Mouse (Mus musculus) heart, embryonic 16.5 days (tissue): ENCODE measurements around the gene Dao. TPM values are rescaled to one million over a fixed set of nuclear protein-coding genes. Genes with fewer than 3 reads are reported as not detected.

Experiments used
- ATAC-seq: fragments of 200-750 bp; cut with Nextera tagmentation; replicated peaks from 2 replicates; pipeline ENCODE4 v1.8.0; 2017; ENCODE audit warnings: moderate number of reproducible peaks; ENCODE audit not compliant: insufficient read depth, low FRiP score; ENCODE audit errors: extremely low read depth
- H3K27ac ChIP-seq: fragments of 300-500 bp; sonication (generic); 2 replicates; pipeline ENCODE4 v1.5.1; 2014; ENCODE audit warnings: mild to moderate bottlenecking, low read length, control low read depth, moderate library complexity
- H3K27me3 ChIP-seq: fragments of 300-500 bp; sonication (generic); 2 replicates; pipeline ENCODE4 v1.6.1; 2014; ENCODE audit warnings: low read length, mixed read lengths; ENCODE audit not compliant: control insufficient read depth, insufficient read depth
- H3K36me3 ChIP-seq: fragments of 300-500 bp; sonication (generic); 2 replicates; pipeline ENCODE4 v1.6.1; 2014; ENCODE audit not compliant: control insufficient read depth, insufficient read depth
- H3K4me1 ChIP-seq: fragments of 300-500 bp; sonication (generic); 2 replicates; pipeline ENCODE4 v1.6.1; 2014; ENCODE audit warnings: low read length, mixed read lengths; ENCODE audit not compliant: control insufficient read depth, insufficient read depth
- H3K4me2 ChIP-seq: fragments of 300-500 bp; sonication (generic); 2 replicates; pipeline ENCODE4 v1.6.1; 2014; ENCODE audit warnings: low read depth, mild to moderate bottlenecking, control low read depth, low read length
- H3K4me3 ChIP-seq: fragments of 300-500 bp; sonication (generic); 2 replicates; pipeline ENCODE4 v1.5.1; 2014; ENCODE audit warnings: mild to moderate bottlenecking, control low read depth, low read length
- H3K9ac ChIP-seq: fragments of 300-500 bp; sonication (generic); 2 replicates; pipeline ENCODE4 v1.6.1; 2014; ENCODE audit warnings: low read length, control low read depth
- H3K9me3 ChIP-seq: fragments of 300-500 bp; sonication (generic); replicated peaks from 2 replicates; pipeline ENCODE4 v1.6.1; 2016; ENCODE audit warnings: low read length; ENCODE audit not compliant: control insufficient read depth
- WGBS: fragments of 180-500 bp; shearing (Covaris S2); extraction: QIAGEN DNeasy Blood & Tissue Kit; methylation state at CpG from one replicate; pipeline ENCODE4 v1.1.7; 2014; 5-methylcytosine and 5-hydroxymethylcytosine counted together
- polyA plus RNA-seq: library from polyadenylated mRNA; unstranded; fragments of >200 nt; fragmentation: Nextera tagmentation; extraction: Ambion mirVana; gene quantifications from 2 replicates; pipeline ENCODE4 v1.2.1, GENCODE M21; 2015

The Dao gene
- polyA plus RNA-seq, 1 experiment from 2014 or later = not detected

DNA sequence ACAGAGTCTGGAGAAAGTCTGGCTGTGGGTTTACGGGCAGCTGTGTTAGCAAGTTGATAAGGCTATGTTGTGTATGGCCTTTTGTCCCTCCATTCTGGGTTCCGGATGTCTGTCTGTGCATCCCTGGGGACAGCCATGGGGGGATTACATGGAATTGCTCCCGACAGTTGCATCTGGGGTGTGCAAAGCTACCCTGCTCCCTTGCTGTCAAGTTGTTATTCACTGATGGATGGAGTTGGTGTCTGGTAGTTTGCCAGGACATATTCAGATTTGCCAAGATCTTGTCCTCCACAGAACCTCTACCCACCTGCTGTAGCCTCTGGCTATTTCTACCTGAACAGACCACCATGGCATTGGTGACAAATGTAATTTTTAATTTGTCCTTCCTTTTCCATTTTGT is 42.6 kb downstream of the Dao start:
- Histone ChIP-seq H3K4me2 (no peak overlapping the region), H3K27ac (no peak overlapping the region), H3K27me3 (no peaks in the 10 kb centered on the region), H3K36me3 (no peaks in the 10 kb centered on the region), H3K4me3 (no peak overlapping the region), H3K4me1 (peaks cover 4% of the 10 kb centered on the region; the same call in 1 of the 2 replicates), H3K9me3 (0 out of 2 replicates have a peak, but pooled peaks cover 2% of the 10 kb centered on the region), H3K9ac (no peak overlapping the region)
- no peak for ATAC-seq
- WGBS = 57% methylated on average over 3 of the region's 3 CpGs

DNA sequence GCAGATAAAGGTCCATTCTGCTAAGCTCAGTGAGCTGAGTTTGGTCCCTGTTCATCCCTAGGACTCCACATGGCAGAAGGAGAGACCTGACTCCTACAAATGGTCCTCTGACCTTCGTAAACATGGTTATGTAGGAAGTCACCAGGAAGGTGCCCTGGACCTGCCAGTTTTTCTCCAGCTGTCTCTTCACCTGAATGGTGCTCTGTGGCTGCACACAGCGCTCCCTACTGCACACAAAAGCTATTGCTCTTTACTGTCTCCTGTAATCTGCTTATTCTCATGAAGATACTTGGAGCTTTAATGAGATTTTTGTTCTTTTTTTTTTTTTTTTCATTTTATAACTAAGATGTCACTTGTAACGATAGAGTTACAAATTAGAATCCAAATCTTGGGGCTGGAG is 43.1 kb downstream of the Dao start:
- Histone ChIP-seq H3K9me3 (0 out of 2 replicates have a peak, but pooled peaks cover 2% of the 10 kb centered on the region), H3K4me2 (no peak overlapping the region), H3K27ac (no peak overlapping the region), H3K27me3 (no peaks in the 10 kb centered on the region), H3K4me1 (0 out of 2 replicates have a peak, but pooled peaks cover under 1% of the 10 kb centered on the region), H3K36me3 (no peaks in the 10 kb centered on the region), H3K4me3 (no peak overlapping the region), H3K9ac (no peak overlapping the region)
- 55% methylated on average over 3 of the region's 3 CpGs for WGBS
- ATAC-seq = no peak

GRCm38 (mm10) chr5:114047182-114047581 is 43.7 kb downstream of the Dao start:
- WGBS = 81% methylated on average over 5 of the region's 5 CpGs
- H3K4me1 ChIP-seq = 0 out of 2 replicates have a peak, but pooled peaks cover 5% of the 10 kb centered on the region
- H3K4me2 ChIP-seq = no peak overlapping the region

DNA sequence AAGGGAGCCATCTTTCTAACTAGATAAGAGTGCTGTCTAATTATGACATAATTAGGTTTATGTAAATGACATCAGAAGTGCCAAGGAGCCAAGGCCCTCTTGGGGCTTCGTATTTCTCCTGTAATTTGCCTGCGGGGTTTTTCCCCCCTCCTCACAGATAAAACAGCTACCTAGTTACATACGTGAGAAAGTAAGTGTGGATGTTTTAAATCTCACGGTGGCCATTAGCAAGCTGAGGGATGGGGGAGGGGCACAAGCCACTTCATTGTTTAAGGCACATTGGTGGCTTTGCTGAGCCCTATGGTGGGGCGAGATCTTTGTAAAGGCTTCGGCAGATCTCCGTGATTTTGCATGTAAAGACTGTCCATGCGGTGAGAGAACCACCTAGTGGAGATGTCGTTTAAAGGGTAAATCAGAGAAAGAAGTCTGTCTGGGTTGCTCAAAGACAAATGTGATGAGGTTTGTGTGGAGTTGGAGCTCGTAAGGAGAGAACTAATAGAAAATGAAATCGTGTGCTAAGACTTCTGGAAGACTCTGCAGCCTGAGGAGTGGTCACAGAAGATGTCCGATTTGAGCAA is 45.3 kb downstream of the Dao start:
- ATAC-seq = no peak
- Histone ChIP-seq H3K27me3 (no peaks in the 10 kb centered on the region), H3K9ac (no peak overlapping the region), H3K4me2 (no peak overlapping the region), H3K9me3 (0 out of 2 replicates have a peak, but pooled peaks cover 2% of the 10 kb centered on the region), H3K4me3 (no peak overlapping the region), H3K27ac (no peak overlapping the region), H3K36me3 (no peaks in the 10 kb centered on the region), H3K4me1 (0 out of 2 replicates have a peak, but pooled peaks cover 5% of the 10 kb centered on the region)
- 44% methylated on average over 12 of the region's 12 CpGs for WGBS

More at GRCm38 (mm10) chr5:114047182-114047581, 43.7 kb downstream of the Dao start:
- H3K9ac ChIP-seq = no peak overlapping the region
- no peak overlapping the region for H3K4me3 ChIP-seq
- H3K27ac ChIP-seq = no peak overlapping the region
- 0 out of 2 replicates have a peak, but pooled peaks cover 2% of the 10 kb centered on the region for H3K9me3 ChIP-seq
- ATAC-seq = no peak
- H3K36me3 ChIP-seq = no peaks in the 10 kb centered on the region
- H3K27me3 ChIP-seq = no peaks in the 10 kb centered on the region

GRCm38 (mm10) chr5:114052246-114052761 is 48.8 kb downstream of the Dao start:
- H3K27me3 ChIP-seq = no peaks in the 10 kb centered on the region

DNA sequence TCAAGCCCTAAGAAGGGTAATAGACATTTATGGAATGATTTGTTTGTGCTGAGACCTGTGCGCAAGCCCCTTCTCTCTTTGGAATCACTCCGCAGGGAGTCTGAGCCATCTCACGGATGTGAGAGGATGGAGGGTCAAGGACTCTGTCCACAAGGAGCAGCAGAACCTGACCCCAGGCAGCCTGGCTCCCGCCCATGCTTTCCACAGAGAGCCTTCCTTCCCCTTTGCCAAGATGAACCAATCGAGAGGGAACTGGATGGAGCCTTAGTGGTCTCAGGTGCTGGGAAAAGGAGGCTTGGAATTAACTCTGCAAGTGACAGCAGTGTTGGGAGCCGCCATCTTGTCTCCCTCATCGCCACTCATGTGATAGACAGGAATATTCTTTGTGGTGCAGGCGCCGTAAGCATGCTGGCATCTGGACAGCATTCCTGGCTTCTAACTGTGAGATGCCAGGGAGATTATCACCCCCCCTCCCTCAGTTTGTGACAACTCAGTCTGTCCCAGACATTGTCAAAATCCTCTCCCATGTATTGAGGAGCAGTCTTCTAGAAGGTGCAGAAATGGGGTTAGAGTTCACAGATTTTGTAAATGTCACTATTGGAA is 53.7 kb downstream of the Dao start:
- ATAC-seq = no peak
- Histone ChIP-seq H3K27ac (no peak overlapping the region), H3K4me3 (no peak overlapping the region), H3K36me3 (no peaks in the 10 kb centered on the region), H3K9ac (no peak overlapping the region), H3K4me1 (no peaks in the 10 kb centered on the region), H3K27me3 (no peaks in the 10 kb centered on the region), H3K4me2 (no peak overlapping the region), H3K9me3 (peaks cover 3% of the 10 kb centered on the region; the same call in 1 of the 2 replicates)
- WGBS = 64% methylated on average over 9 of the region's 9 CpGs

More at GRCm38 (mm10) chr5:114052246-114052761, 48.8 kb downstream of the Dao start:
- H3K9me3 ChIP-seq = 0 out of 2 replicates have a peak, but pooled peaks cover 2% of the 10 kb centered on the region
- no peaks in the 10 kb centered on the region for H3K36me3 ChIP-seq
- 23% methylated on average over 9 of the region's 9 CpGs for WGBS
- peak overlapping the region; percentile 68 for H3K27ac ChIP-seq
- 0 out of 2 replicates have a peak, but pooled peaks cover 5% of the 10 kb centered on the region for H3K4me1 ChIP-seq
- H3K4me2 ChIP-seq = peak overlapping the region; percentile 55
- ATAC-seq = peak; percentile 79
- peak overlapping the region; percentile 25; the same call in 1 of the 2 replicates for H3K4me3 ChIP-seq
- no peak overlapping the region for H3K9ac ChIP-seq

DNA sequence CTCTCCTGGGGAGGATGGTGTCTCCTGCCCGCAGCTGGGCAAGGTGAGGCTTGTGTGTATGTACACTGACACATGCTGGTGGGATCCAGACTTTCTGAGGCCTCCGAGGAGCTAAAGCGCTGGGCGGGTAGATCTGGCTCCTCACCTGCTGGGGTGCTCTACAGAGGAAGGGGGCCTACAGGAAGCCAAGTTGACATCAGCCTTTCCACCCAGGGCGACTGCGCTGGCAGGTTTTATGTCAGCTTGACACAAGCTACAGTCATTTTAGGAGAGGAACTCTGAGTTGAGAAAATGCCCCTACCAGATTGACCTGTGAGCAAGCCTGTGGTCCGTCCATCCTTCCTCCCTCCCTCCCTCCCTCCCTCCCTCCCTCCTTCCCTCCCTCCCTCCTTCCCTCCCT is 58.2 kb downstream of the Dao start:
- H3K4me2 ChIP-seq = no peak overlapping the region
- ATAC-seq = no peak
- no peak overlapping the region for H3K27ac ChIP-seq
- H3K9ac ChIP-seq = no peak overlapping the region
- H3K9me3 ChIP-seq = peaks cover 3% of the 10 kb centered on the region; the same call in 1 of the 2 replicates
- WGBS = 39% methylated on average over 7 of the region's 7 CpGs
- no peaks in the 10 kb centered on the region for H3K27me3 ChIP-seq
- H3K4me1 ChIP-seq = no peaks in the 10 kb centered on the region
- H3K36me3 ChIP-seq = no peaks in the 10 kb centered on the region
- no peak overlapping the region for H3K4me3 ChIP-seq

GRCm38 (mm10) chr5:114063958-114064357 is 60.5 kb downstream of the Dao start:
- Histone ChIP-seq H3K27ac (no peak overlapping the region), H3K4me3 (no peak overlapping the region), H3K9ac (no peak overlapping the region), H3K9me3 (no peaks in the 10 kb centered on the region), H3K4me1 (no peaks in the 10 kb centered on the region), H3K27me3 (no peaks in the 10 kb centered on the region), H3K36me3 (no peaks in the 10 kb centered on the region), H3K4me2 (no peak overlapping the region)
- ATAC-seq = no peak
- 60% methylated on average over 4 of the region's 4 CpGs for WGBS

DNA sequence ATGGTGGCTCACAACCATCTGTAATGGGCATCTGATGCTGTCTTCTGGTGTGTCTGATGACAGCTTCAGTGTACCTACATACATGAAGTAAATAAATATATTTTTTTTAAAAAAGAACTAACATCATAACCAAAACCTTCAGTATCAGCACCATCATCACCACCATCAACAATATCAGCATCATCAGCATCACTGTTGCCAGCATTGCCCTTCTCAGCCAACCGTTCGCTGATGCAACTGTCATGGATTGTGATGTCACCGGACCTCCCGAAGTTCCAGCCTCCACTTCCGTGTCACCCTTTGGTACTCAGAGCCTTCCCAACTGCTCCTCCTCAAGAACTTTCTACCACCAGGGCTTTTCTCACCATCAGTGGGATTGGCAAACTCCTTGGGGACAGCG is 61.7 kb downstream of the Dao start, which contains the start of gene Usp30:
Gene Usp30, plus strand, starts transcription at position 301 of the 400 bp plus-strand sequence.
- Histone ChIP-seq H3K4me1 (no peaks in the 10 kb centered on the region), H3K9me3 (no peaks in the 10 kb centered on the region), H3K27me3 (no peaks in the 10 kb centered on the region), H3K9ac (no peak within 1 kb of the TSS), H3K4me3 (no peak within 1 kb of the TSS), H3K4me2 (no peak within 1 kb of the TSS), H3K27ac (no peak within 1 kb of the TSS), H3K36me3 (no peaks in the 10 kb centered on the region)
- WGBS = 85% methylated on average over 6 of the region's 6 CpGs
- no peak for ATAC-seq
